Mouse (Mus musculus) neural tube, embryonic 11.5 days (tissue): ENCODE data around the gene Fgf3. TPM values are rescaled to one million over a fixed set of nuclear protein-coding genes. Genes with fewer than 3 reads are reported as not detected.

ENCODE experiments used
- ATAC-seq: fragments of 200-750 bp; cut with Nextera tagmentation; 2 replicates; pipeline ENCODE4 v1.8.0; 2017; ENCODE audit warnings: moderate number of reproducible peaks, mild to moderate bottlenecking, moderate TSS enrichment, moderate library complexity; ENCODE audit not compliant: insufficient read depth, low FRiP score, low TSS enrichment
- DNase-seq: peaks from one replicate; pipeline ENCODE4 v3.0.0-alpha.2; 2015; ENCODE audit warnings: low spot score
- H3K27ac ChIP-seq: fragments of 300-500 bp; sonication (generic); 2 replicates; pipeline ENCODE4 v1.5.1; 2014; ENCODE audit warnings: low read depth, mild to moderate bottlenecking, low read length
- H3K27me3 ChIP-seq: fragments of 300-500 bp; sonication (generic); 2 replicates; pipeline ENCODE4 v1.6.1; 2014; ENCODE audit warnings: mild to moderate bottlenecking, low read length, mixed read lengths; ENCODE audit not compliant: control insufficient read depth, insufficient read depth
- H3K36me3 ChIP-seq: fragments of 300-500 bp; sonication (generic); 2 replicates; pipeline ENCODE4 v1.6.1; 2014; ENCODE audit warnings: mild to moderate bottlenecking, low read length, moderate library complexity, mixed read lengths; ENCODE audit not compliant: control insufficient read depth, insufficient read depth
- H3K4me1 ChIP-seq: fragments of 300-500 bp; sonication (generic); 2 replicates; pipeline ENCODE4 v1.6.1; 2014; ENCODE audit warnings: low read length, mixed read lengths; ENCODE audit not compliant: control insufficient read depth, insufficient read depth
- H3K4me2 ChIP-seq: fragments of 300-500 bp; sonication (generic); 2 replicates; pipeline ENCODE4 v1.6.1; 2014; ENCODE audit warnings: low read depth, mild to moderate bottlenecking, moderate library complexity
- H3K4me3 ChIP-seq: fragments of 300-500 bp; sonication (generic); 2 replicates; pipeline ENCODE4 v1.5.1; 2014; ENCODE audit warnings: low read depth, low read length
- H3K9ac ChIP-seq: fragments of 300-500 bp; sonication (generic); 2 replicates; pipeline ENCODE4 v1.6.1; 2014; ENCODE audit warnings: mild to moderate bottlenecking, low read length
- H3K9me3 ChIP-seq: fragments of 300-500 bp; sonication (generic); 2 replicates; pipeline ENCODE4 v1.6.1; 2016; ENCODE audit warnings: low read length; ENCODE audit not compliant: control insufficient read depth
- WGBS: fragments of 180-500 bp; shearing (Covaris S2); extraction: QIAGEN DNeasy Blood & Tissue Kit; methylation state at CpG from one replicate; pipeline ENCODE4 v1.1.7; 2014; 5-methylcytosine and 5-hydroxymethylcytosine counted together
- polyA plus RNA-seq: library from polyadenylated mRNA; unstranded; fragments of >200 nt; fragmentation: Nextera tagmentation; extraction: Ambion mirVana; gene quantifications from 2 replicates; pipeline ENCODE4 v1.2.1, GENCODE M21; 2014

The Fgf3 gene
- 0.57 and 0.98 TPM in 2 replicates for polyA plus RNA-seq

DNA sequence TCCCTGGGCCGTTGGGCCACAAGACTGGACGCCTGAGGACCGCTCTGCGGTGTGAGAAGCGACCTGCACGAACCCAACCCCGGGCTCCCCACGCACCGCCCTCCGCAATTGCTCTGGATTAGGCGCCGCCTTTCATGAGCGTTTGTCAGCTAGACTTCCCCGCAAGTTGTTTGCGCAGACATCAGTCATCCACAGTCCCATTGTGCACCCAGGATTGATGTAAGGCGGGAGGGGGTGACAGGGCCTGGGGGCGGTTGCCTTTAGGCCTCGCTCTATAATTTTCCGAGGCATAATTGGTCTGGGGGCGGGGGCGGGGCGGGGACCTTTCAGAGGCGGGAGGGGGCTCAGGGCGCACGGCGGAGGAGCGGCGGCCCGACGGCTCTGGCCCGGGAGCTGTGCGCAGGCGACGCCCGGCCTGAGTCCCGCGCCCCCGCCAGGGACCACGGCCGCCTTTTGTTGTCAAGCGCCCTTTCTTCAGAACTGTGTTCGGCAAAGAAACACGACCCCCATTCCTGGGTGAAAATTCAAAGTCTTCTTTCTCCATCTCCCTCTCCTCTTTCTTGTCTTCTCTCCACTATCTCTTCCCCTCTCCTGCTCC, at the start of gene Fgf3:
Gene Fgf3, plus strand, starts transcription at position 193 of the 598 bp plus-strand sequence.
- H3K4me3 ChIP-seq = peak within 1 kb of the TSS; percentile 40
- peak; percentile 31; the same call in 1 of the 2 replicates for ATAC-seq
- peak within 1 kb of the TSS; percentile 36; the same call in 1 of the 2 replicates for H3K9ac ChIP-seq
- no peaks in the 10 kb centered on the region for H3K36me3 ChIP-seq
- H3K27ac ChIP-seq = no peak within 1 kb of the TSS
- peaks cover 15% of the 10 kb centered on the region for H3K4me1 ChIP-seq
- 2% methylated on average over 43 of the region's 43 CpGs for WGBS
- peak within 1 kb of the TSS; percentile 66 for H3K4me2 ChIP-seq
- no peaks in the 10 kb centered on the region for H3K9me3 ChIP-seq
- peak; percentile 46 for DNase-seq
- peaks cover 48% of the 10 kb centered on the region for H3K27me3 ChIP-seq

- DNase-seq = no peak
- Histone ChIP-seq H3K9me3 (no peaks in the 10 kb centered on the region), H3K4me3 (no peak overlapping the region), H3K4me2 (no peak overlapping the region), H3K9ac (no peak overlapping the region), H3K36me3 (no peaks in the 10 kb centered on the region), H3K4me1 (no peaks in the 10 kb centered on the region), H3K27me3 (no peaks in the 10 kb centered on the region), H3K27ac (no peak overlapping the region)
- 71% methylated on average over 4 of the region's 4 CpGs for WGBS
- ATAC-seq = no peak
Measured at GRCm38 (mm10) chr7:144788631-144789030, 49.3 kb upstream of the Fgf3 start.

GRCm38 (mm10) chr7:144789601-144790556, 48.0 kb upstream of the Fgf3 start:
- Histone ChIP-seq H3K36me3 (no peaks in the 10 kb centered on the region), H3K27ac (no peak overlapping the region), H3K4me3 (peak overlapping the region; percentile 16), H3K9ac (no peak overlapping the region), H3K27me3 (no peaks in the 10 kb centered on the region), H3K4me1 (no peaks in the 10 kb centered on the region), H3K9me3 (no peaks in the 10 kb centered on the region), H3K4me2 (peak overlapping the region; percentile 35)
- ATAC-seq (no peak), DNase-seq (peak; percentile 42)
- WGBS = 47% methylated on average over 36 of the region's 36 CpGs

DNA sequence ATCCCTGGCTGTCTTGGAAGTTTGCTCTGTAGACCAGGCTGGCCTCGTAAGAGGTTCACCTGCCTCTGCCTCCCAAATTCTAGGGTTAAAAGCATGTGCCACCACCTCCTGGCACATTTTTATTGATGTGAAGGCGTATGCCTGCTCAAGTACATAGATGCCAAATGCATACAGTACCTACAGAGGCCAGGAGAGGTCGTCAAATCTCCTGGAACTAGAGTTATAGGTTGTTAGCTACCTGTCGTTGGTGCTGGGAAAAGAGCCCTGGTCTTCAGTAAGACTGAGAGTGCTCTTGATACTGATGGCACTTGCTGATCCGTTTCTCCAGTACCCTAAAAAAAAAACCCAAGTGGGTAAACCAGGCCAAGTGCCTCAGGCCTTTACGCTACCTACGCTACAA, 46.5 kb upstream of the Fgf3 start:
- Histone ChIP-seq H3K4me2 (no peak overlapping the region), H3K36me3 (no peaks in the 10 kb centered on the region), H3K9ac (no peak overlapping the region), H3K4me1 (no peaks in the 10 kb centered on the region), H3K9me3 (no peaks in the 10 kb centered on the region), H3K27ac (no peak overlapping the region), H3K4me3 (no peak overlapping the region), H3K27me3 (no peaks in the 10 kb centered on the region)
- 87% methylated on average over 7 of the region's 7 CpGs for WGBS
- no peak for ATAC-seq
- DNase-seq = no peak

- Histone ChIP-seq H3K36me3 (no peaks in the 10 kb centered on the region), H3K9ac (no peak overlapping the region), H3K4me1 (no peaks in the 10 kb centered on the region), H3K4me2 (no peak overlapping the region), H3K9me3 (no peaks in the 10 kb centered on the region), H3K27ac (no peak overlapping the region), H3K4me3 (no peak overlapping the region), H3K27me3 (no peaks in the 10 kb centered on the region)
- no peak for ATAC-seq
- 86% methylated on average over 10 of the region's 10 CpGs for WGBS
- DNase-seq = no peak
Measured at GRCm38 (mm10) chr7:144793296-144793695, 44.6 kb upstream of the Fgf3 start.

GRCm38 (mm10) chr7:144795976-144796474, 41.9 kb upstream of the Fgf3 start:
- ATAC-seq = no peak
- WGBS = 77% methylated on average over 9 of the region's 9 CpGs
- Histone ChIP-seq H3K36me3 (no peaks in the 10 kb centered on the region), H3K4me3 (no peak overlapping the region), H3K27ac (no peak overlapping the region), H3K4me2 (no peak overlapping the region), H3K9me3 (no peaks in the 10 kb centered on the region), H3K4me1 (no peaks in the 10 kb centered on the region), H3K27me3 (no peaks in the 10 kb centered on the region), H3K9ac (no peak overlapping the region)
- DNase-seq = no peak

GRCm38 (mm10) chr7:144796986-144797735, 40.7 kb upstream of the Fgf3 start:
- no peaks in the 10 kb centered on the region for H3K4me1 ChIP-seq
- ATAC-seq (no peak), DNase-seq (no peak)
- no peak overlapping the region for H3K9ac ChIP-seq
- H3K4me2 ChIP-seq = no peak overlapping the region
- no peaks in the 10 kb centered on the region for H3K27me3 ChIP-seq
- H3K36me3 ChIP-seq = no peaks in the 10 kb centered on the region
- no peak overlapping the region for H3K4me3 ChIP-seq
- 74% methylated on average over 17 of the region's 17 CpGs for WGBS
- no peak overlapping the region for H3K27ac ChIP-seq
- no peaks in the 10 kb centered on the region for H3K9me3 ChIP-seq

GRCm38 (mm10) chr7:144798471-144798870, 39.4 kb upstream of the Fgf3 start:
- H3K4me2 ChIP-seq = no peak overlapping the region
- no peaks in the 10 kb centered on the region for H3K36me3 ChIP-seq
- no peaks in the 10 kb centered on the region for H3K9me3 ChIP-seq
- no peaks in the 10 kb centered on the region for H3K4me1 ChIP-seq
- H3K9ac ChIP-seq = no peak overlapping the region
- no peak overlapping the region for H3K4me3 ChIP-seq
- DNase-seq (peak; percentile 64), ATAC-seq (peak; percentile 13; the same call in 1 of the 2 replicates)
- no peaks in the 10 kb centered on the region for H3K27me3 ChIP-seq
- WGBS = 33% methylated on average over 1 of the region's 1 CpGs
- no peak overlapping the region for H3K27ac ChIP-seq
